Mouse (Mus musculus) T-helper 2 cell (primary cell): Measurements from ENCODE around the gene Apbb2.

Experiments used
- in situ Hi-C: fragments of 300-600 bp; cut with MboI, MseI; formaldehyde crosslinking; loops from one replicate; pipeline ENCODE4 v1.15.1; 2025; ENCODE audit warnings: high pct_unique_total_duplicates

Apbb2 gene

DNA sequence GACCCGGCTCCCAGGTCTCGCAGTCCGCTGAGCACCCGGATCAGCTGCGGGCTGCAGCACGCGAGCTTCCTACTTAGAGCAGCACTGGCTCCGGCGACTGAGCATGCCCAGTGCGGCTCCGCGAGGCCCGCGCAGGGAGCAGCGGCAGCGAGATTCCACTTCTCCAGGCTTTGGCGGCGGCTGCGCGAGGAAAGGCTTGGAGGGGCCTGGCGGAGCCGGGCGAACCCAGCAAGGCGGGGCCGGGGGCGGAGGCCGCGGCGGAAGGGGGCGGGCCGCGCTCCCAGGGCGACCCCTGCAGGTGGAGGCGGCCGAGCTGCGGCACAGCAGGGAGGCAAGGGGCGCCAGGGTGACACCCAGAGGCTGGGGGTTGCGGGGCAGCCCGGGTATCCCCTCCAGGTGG, at the start of gene Apbb2:
Apbb2 (minus strand) TSS at position 188 of the 400 bp plus-strand sequence.
- in situ Hi-C loops = no loop called here

DNA sequence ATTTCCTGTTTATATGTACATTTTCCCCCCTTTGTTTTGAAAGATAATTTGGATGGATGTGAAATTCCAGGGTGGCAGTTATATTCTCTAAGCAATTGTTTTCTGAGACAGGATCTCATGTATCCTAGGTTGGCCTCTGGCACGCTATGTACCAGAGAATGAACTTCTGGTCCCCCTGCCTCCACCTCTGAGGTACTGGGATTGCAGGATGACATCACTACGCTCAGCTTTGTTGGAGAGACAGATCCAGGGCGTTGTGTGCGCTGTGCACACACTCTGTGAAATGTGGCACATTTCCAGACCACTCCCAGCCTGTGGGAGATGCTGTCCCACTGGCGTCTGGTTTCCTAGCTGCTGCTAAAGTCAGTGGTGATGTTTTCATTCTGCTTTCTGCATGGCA, 35.6 kb upstream of the Apbb2 start:
- in situ Hi-C loops = no loop called here

DNA sequence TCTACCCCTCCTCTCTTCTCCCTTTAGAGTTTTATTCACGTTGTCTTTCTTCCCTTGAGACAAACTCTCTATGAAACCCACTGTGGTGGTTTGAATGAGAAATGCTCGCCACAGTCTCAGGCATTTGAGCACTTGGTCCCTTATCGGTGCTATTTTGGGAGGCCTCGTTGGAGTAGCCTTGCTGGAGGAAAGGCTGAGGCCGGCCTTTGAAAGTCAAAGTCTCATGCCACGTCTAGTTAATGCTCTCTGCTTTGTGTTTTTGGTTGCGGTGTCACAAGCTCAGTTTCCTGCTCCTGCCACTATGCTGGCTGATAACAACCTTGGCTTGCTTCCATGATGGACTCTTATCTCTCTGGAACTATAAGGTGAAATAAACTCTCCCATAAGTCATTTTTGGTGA, 28.9 kb upstream of the Apbb2 start:
- in situ Hi-C loops = loop anchor here (25.0 kb wide), 1 partner anchor 1590 kb away; no protein-coding TSS in a partner anchor

DNA sequence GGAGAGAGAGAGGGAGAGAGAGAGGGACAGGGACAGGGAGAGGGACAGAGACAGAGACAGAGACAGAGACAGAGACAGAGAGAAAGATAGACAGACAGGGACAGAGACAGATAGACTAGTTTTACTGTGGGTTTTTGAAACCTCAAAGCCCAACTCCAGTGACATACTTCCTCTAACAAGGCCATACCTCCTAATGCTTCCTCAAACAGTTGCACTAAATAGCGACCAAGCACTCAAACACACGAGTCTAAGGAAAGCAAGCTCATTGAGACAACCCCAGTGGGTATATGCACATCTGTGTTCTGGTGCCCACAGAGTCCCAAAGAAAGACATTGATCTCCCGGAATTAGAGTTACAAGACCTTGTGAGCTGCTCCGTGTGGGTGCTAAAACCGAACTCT, 24.7 kb upstream of the Apbb2 start:
- in situ Hi-C loops = loop anchor here (25.0 kb wide), 1 partner anchor 1594 kb away; no protein-coding TSS in a partner anchor

DNA sequence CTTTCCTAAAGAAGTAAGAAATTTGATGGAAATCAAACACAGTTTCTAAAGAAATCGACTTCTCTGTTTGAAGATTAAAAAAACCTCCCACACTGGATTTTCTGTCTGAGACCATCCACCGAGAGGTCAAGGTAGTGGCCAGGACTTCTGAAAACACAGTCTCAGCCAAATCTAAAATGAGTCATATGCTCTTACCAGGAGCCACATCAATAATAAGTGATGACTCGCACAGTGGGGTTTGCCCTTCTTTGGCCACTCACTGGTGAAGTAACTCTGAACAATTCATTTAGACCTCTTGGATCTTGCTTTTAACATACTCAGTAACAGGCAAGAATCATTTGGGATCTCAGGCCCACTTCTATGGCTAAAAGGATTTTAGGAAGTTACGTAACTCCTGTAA, 23.6 kb upstream of the Apbb2 start:
- in situ Hi-C loops = loop anchor here (25.0 kb wide), 1 partner anchor 1595 kb away; no protein-coding TSS in a partner anchor

DNA sequence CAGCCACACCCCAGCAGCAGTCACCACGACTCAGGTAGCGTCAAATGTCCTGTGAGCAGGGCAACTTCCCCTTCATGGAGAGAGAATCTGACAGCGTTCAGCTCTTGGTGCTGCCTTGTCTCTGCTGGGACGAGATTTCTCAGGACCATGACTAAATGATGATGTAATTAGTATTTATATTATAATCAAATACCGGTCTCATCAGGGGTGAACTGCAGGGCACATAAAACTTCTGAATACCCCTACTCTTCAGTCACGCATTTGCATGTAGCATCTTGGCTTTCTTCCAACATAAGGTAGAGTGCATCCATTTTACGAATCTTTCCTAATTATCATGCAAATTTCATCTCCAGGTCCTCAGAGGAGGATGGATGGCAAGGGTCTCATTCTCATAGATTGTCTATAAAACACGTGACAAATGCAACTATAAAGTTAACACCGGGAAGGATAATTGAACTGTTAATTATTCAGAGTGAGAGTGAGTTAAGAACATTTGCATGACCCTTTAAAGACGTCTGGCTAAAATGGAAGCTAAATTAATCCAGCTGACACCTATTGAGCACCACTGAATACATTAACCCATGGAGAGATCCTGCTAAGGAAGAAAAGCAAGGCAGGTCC, 17.0 kb upstream of the Apbb2 start:
- in situ Hi-C loops = loop anchor here (25.0 kb wide), 1 partner anchor 1602 kb away; no protein-coding TSS in a partner anchor

DNA sequence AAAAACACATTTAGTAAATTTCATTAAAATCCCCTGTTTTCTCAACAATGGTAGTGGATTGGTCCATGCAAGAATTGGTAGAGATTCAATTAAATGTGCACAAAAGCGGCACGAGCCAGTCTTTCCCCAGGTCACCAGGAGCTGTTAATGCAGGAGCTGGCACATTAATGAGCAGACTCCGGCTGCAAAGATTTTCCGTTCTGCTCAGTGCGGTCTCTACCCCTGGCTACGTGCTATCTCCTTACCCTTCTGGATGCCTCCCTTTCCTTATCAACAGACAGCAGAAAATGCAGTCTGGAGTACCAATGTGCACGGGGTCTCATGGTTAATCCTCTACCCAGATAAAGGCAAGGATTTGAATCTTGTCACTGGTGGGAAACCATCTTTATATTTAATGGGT, 9.2 kb upstream of the Apbb2 start:
- in situ Hi-C loops = loop anchor here (25.0 kb wide), 1 partner anchor 1609 kb away; no protein-coding TSS in a partner anchor

DNA sequence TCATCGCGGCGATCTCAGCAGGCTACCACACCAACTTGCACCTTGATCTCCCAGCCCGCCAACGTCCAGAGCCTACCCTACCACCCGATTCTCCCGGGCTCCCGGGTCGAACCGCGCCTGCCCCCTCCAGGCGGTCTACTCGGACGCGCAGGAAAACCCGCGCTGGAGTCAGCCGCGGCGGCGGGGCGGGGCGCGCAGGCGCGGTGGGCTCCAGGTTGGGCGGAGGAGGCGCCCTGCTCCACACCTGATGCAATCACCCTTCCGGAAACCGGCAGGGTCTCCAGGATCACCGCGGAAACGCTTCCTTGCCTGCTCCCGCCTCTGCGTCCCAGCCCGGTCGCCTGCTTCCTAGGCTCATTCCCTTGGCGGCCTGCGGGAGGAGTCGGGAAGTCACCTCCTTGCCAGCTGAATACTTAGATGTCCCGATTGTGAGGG, 1.6 kb upstream of the Apbb2 start:
- in situ Hi-C loops = no loop called here

DNA sequence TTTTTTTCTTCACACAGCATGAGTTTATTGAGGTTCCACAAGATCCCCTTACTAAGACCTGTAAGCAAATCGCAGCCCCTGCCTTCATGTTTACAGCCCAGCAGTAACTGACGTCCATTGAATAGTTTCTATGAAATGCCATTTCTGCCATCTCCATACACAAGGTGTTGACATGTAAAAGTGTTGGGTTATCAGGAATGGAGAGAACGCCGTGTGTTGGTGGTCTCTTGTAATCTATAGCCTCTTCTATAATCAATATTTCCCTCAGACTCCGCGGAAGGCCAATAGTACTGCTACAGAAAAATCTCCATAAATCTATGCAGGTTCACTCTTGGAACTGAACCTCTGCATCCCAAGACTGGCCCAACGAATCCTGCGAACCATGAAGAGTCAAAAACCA, 1.1 kb upstream of the Apbb2 start:
- in situ Hi-C loops = no loop called here

DNA sequence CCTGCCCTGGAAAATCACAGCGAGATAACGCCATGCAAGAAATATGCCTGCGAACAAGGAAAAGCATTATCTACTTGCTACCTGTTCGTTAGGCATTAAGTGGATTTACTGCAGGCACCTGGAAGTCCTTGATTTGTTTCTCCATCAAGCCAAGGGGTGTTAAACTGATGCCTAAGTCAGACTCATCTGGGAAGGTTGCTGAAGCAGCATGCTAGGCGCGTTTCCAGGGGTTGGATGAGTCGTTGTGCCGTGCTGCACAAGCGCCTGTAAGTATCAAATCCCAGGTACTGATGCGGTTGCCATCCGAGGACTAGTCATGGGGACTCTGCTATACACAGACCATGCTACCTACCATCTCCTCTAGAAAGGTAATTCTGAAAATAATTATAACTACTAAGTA, 611 bp upstream of the Apbb2 start:
- in situ Hi-C loops = no loop called here

DNA sequence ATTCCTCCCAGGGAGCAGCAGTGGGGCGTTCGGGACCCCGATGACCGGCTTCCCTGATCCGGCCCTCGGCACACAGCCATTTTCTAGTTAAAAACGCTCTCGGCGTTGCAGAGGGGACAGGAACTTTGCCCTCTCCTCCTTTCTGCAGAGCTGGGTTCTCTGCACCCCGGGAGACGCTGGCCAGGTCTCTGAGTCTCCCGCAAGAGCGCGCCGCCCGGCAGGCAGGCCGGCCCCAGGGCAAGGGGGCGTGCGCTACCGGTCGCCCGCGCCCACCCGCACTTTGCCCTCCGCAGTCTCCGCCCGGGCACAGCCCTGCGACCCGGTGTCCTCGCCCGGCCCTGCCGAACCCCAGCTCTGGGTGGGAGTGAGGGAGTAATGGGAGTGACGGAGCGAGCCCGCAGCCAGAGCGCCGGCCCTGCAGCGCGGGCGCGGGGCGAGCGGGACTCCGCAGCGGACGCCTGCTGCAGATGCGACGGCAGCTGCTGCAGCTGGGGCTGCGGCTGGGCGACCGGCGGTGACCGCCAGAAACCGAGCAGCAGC, 593 bp downstream of the Apbb2 start:
- in situ Hi-C loops = no loop called here

DNA sequence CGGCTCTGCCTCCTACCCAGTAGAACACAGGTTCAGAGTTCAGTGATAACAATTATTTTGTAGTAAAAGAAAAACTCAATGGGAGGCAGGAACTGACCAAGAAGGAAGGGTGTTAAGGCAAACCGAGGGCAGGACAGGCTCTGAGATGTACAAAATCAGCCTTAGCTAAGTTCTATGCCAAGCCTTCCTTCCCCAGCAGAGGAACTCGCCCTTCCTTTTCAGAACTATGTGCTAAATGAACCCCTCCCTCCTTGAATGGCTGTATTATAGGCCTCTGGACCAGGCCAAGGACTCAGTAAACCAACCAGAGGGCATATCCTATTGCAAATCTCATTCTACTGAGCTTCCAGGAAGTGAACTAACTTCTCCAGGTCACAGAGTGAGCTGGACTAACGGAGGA, 3.6 kb downstream of the Apbb2 start:
- in situ Hi-C loops = no loop called here

DNA sequence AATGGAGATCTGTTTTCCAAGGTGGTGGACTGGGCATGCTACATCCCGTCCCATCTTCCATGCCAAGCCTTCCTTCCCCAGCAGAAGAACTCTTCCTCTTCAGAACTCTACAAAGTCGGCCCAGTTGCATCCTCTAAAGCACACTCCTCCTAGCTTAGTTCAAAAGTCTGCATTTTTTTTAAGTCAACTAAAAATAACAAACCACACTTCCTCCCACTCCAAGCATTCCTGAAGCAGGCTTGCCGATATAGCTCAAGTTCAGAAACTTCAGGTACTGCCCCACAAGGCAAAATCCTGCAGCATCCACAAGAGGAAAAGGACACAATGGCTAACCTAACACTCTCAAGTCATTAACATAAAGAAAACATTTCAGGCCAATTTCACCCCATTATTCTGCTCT, 4.9 kb downstream of the Apbb2 start:
- in situ Hi-C loops = no loop called here

DNA sequence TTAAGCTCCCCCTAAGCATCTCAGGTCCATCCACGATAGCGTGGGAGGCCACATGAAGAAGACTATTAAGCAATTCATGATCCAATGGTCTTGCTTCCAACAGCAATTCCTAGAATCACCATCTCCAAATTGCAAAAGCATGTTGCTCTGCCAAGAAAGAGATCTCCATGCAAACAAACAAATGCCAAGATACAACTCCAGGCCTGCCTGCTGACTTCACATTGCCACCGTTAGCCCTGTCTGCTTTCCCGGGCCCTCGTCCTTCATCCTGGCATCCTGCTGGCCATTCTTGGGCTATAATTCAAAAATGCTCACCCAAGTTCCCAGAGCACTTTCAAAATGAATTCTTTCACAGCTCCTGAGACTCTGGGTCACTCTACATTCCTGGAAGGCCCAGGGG, 5.6 kb downstream of the Apbb2 start:
- in situ Hi-C loops = no loop called here

DNA sequence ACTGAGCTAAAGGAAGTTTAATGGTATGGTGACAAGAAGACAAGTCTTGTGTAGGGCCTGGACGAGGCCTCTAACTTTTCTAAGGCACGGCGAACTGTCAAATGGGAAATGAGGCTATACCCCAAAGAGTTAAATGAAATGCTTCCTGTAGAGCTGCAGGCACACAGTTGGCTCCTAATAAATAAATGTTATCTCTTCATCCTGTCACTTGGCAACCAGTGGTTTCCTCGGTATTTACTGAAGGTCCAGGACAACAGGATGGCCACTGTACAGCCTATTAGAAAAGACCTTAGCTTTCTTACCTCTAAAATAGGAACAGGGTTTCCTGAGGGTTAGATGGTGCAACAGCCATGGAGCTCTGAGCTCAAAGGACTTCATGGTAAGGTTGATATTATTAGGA, 6.7 kb downstream of the Apbb2 start:
- in situ Hi-C loops = no loop called here

DNA sequence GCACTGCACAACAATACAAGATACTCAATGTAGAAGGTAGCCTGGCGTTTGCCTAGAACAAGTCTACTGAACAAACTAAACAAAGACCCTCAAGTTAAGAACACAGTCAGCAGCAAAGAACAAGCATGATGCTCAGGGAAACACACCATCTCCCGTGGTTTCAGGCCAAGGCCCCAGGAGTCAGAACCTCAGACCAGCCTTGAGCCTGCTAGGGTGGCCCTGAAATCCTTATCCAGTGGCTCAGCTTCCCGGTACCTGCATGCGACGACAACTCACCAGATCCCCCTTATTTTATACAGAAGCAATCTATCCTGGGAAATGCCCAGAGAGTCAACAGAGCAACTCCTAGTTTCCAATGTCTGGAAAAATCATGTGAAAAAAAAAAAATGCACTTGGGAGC, 7.2 kb downstream of the Apbb2 start:
- in situ Hi-C loops = no loop called here

DNA sequence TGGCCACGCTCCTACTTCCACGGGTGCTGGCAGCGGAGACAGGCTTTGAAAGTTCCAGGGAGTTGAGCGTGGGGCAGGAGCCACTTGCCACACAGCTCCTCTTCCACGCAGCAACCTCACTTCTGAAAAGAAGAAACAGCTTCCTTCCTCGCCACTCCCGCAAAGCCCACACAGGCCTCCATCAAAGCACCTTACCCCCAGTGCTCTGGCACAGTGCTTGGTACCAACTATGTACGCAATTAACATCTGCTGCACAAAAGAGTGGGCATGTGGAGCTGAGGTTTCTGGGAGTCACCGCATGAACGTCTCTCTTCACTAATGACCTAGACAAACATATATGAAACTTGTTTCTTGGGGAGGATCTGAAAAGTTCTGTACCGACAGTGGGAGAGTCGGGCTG, 8.3 kb downstream of the Apbb2 start:
- in situ Hi-C loops = no loop called here

DNA sequence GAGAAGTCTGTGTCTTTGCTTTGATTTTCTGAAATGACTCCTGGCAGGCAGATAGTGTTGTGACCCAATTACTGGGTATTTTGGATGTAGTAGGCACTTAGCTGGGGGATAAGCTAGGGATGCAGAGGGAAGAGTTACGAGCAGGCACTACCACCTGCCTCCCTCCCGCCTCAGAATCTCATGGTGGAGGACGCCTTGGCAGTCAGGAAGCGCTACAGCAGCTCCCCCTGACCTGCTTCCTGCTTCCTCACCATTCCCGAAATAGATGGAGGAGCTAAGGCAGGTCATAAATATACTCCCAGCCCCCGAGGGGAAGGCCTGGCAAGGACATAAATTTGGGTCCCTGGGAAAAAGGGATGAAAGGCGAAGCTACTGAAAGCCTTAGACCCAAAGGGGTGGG, 9.3 kb downstream of the Apbb2 start:
- in situ Hi-C loops = no loop called here

DNA sequence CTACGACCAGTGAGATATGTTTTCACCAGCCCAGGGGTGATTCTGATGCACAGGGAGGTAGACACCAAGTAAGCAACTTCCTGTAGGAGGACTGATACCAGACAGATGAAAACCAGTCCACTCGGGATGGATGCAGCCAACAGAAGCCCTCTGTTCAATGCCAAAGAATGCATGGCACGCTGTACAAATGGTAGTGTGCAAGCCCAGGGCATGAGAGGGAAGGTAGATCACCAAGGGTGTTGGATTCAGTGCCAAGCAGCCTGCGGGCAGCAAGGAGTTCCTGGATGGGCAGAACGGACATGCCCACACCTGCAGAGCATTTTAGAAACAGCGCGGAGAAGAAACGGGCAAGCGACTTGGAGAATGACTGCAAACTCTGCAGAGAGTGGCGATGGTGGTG, 10.8 kb downstream of the Apbb2 start:
- in situ Hi-C loops = no loop called here

DNA sequence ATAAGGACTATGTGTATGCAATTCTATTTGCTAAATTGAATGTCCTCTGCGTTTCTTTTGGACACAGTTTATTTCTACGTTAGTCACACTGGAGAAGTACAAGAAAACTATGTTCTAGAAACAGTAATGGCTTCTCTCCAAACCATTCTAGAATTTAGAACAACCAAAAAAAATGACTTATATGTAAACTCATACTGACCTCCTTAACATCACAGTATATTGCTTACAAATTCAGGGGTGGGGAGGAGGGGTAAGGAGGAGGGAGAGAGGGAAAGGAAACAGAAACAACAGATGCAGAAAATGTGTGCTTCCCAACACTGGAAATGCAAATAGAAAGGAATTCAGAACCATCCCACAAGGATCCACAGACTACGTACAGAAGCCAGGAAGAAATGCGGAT, 11.4 kb downstream of the Apbb2 start:
- in situ Hi-C loops = no loop called here

DNA sequence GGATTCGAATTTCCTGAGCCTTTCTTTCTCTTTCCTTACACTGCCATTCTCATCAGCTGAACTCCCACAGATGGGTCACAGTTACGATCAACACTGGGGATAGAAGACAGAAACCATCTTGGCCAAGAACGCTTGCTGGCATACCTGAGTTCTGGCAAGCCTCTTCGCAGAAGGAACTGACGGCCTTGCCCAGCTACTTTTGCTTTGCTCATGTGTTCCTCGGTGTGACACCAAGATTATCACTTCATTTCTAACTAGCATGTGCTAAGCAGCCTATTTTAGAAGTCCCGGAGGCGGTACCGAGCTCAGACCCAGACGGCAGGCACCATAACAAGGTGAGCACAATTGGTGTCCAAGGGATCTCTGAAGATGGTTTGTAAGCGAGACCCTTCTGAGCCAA, 12.9 kb downstream of the Apbb2 start:
- in situ Hi-C loops = no loop called here

DNA sequence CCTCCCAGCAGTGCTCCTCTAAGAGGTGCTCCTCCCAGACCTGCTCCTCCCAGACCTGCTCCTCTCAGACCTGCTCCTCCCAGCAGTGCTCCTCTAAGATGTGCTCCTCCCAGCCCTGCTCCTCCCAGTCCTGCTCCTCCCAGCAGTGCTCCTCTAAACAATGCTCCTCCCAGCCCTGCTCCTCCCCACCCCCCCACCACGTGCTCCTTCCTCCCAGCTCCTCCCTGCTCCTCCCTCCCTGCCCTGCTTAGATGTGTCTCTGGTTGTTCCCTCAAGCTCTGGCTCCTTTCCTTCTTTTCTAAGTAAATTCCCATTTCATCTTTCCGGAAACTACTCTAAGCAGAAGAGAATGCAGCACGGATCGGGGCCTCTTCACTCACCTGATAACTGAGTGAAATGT, 14.2 kb downstream of the Apbb2 start:
- in situ Hi-C loops = no loop called here

DNA sequence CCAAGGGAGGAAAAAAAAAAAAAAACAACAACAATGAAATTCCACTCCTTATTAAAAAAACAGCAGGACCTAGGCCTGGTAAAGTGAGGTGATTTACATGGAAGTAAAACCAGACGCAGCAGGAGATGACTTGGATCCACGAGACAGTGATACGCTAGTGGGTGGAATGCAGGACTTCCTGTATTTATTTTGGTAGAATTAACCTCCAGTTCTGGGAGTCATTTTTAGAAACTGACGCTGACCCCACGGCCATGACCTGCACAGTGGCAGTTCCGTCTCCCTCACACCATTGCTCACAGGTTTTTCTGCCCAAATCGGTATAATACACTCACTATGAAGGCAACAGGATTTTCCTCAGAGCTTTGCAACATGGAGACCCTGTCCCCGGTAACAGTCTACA, 14.8 kb downstream of the Apbb2 start:
- in situ Hi-C loops = no loop called here

DNA sequence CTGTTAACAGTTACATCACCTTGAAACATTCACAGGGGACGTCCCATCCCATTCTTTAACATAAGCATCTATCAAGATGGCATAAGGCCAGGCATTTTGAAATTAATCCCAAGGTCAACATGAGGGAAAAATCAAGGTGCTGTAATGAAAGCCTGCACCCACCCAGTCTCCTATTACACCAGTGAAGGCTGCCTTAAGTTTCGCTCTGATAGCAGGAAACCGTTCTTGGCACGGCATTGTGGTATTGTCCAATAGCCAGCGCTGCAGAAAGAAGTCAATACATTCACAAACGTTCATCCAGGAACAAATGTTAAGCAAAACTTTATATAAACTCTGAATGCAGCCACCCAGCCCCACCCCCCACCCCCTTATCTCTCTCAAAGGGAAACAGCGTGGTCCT, 15.4 kb downstream of the Apbb2 start:
- in situ Hi-C loops = no loop called here
